Mouse (Mus musculus) liver, embryonic 14.5 days (tissue): ENCODE measurements around the gene Tmcc3.

ENCODE experiments used
- CTCF ChIP-seq: IDR thresholded peaks from 2 replicates; pipeline ENCODE4 v1.5.1; 2016; ENCODE audit warnings: antibody characterized with exemption, low read depth, control low read depth
- EP300 ChIP-seq: IDR thresholded peaks from 2 replicates; pipeline ENCODE4 v1.6.1; 2016; ENCODE audit warnings: antibody characterized with exemption, low read depth

- TF ChIP-seq CTCF (no peak), EP300 (no peak)
Observed at GRCm38 (mm10) chr10:94428186-94428942, 116.6 kb downstream of the Tmcc3 start.
